In genomic region chr4:155323081-155323795, GRCm38 (mm10) we compare ENCODE assay signal across 22 mouse cellular contexts. TPM values are rescaled to one million over a fixed set of nuclear protein-coding genes. Genes with fewer than 3 reads are reported as not detected.
DNase-seq lines count a peak whose midpoint lies in the region; ATAC-seq lines count a peak whose summit lies in the region.
"Had no signal": no experiment of that assay in that cellular context is flagged by ENCODE, and none has a peak within 500 bp of the region (broad histone marks: within the 10 kb centered on the region; RNA-seq: fewer than 3 reads in every experiment).

No protein-coding gene starts in this region.

- H3K9me3 ChIP-seq in kidney, embryonic 16.5 days (ENCODE audit: low read length), result no peaks in the 10 kb centered on the region
- no peaks in the 10 kb centered on the region for H3K9me3 ChIP-seq in kidney, embryonic 14.5 days (ENCODE audit: control insufficient read depth, low read length)
- H3K9me3 ChIP-seq in liver, embryonic 13.5 days (replicated peaks), result no peaks in the 10 kb centered on the region
- H3K9me3 ChIP-seq in liver, embryonic 16.5 days (replicated peaks; ENCODE audit: control insufficient read depth, low read length), result no peaks in the 10 kb centered on the region
- H3K9me3 ChIP-seq: forebrain, embryonic 10.5 days; forebrain, embryonic 13.5 days; hindbrain, embryonic 12.5 days had no signal

- no peak for ATAC-seq in kidney, embryonic 16.5 days (ENCODE audit: low FRiP score, low TSS enrichment)
- ATAC-seq in kidney, embryonic 14.5 days (ENCODE audit: low FRiP score, low TSS enrichment), result no peak
- ATAC-seq in liver, embryonic 13.5 days (ENCODE audit: low read depth), result peak; percentile 39; the same call in 1 of the 2 replicates
- ATAC-seq in liver, embryonic 16.5 days (ENCODE audit: low read depth), result peak; percentile 67
- ATAC-seq: activated CD4-positive, CD25-positive, alpha-beta regulatory T cell, adult 4 months; forebrain, embryonic 13.5 days; forebrain, postnatal 0 days had no signal

- H3K27me3 ChIP-seq in kidney, embryonic 16.5 days (ENCODE audit: insufficient read depth, low read length), result no peaks in the 10 kb centered on the region
- H3K27me3 ChIP-seq in kidney, embryonic 14.5 days (ENCODE audit: control insufficient read depth, insufficient read depth, low read length), result no peaks in the 10 kb centered on the region
- peaks cover 7% of the 10 kb centered on the region; the same call in 1 of the 2 replicates for H3K27me3 ChIP-seq in liver, embryonic 13.5 days
- no peaks in the 10 kb centered on the region for H3K27me3 ChIP-seq in liver, embryonic 16.5 days (ENCODE audit: control insufficient read depth, insufficient read depth, low read depth, low read length)
- H3K27me3 ChIP-seq: forebrain, embryonic 13.5 days; hindbrain, embryonic 12.5 days had no signal

- H3K4me1 ChIP-seq in kidney, embryonic 16.5 days (ENCODE audit: insufficient read depth, low read length), result no peaks in the 10 kb centered on the region
- no peaks in the 10 kb centered on the region for H3K4me1 ChIP-seq in kidney, embryonic 14.5 days (ENCODE audit: control insufficient read depth, insufficient read depth, low read length)
- peaks cover 7% of the 10 kb centered on the region; the same call in 1 of the 2 replicates for H3K4me1 ChIP-seq in liver, embryonic 13.5 days (replicated peaks)
- H3K4me1 ChIP-seq in liver, embryonic 16.5 days (ENCODE audit: control insufficient read depth, low read depth, low read length), result 0 out of 2 replicates have a peak, but pooled peaks cover 2% of the 10 kb centered on the region

- WGBS in kidney, embryonic 16.5 days, result 63% methylated on average over 3 of the region's 3 CpGs
- 67% methylated on average over 3 of the region's 3 CpGs for WGBS in kidney, embryonic 14.5 days
- 42% methylated on average over 3 of the region's 3 CpGs for WGBS in liver, embryonic 13.5 days (ENCODE audit: insufficient replicate concordance)
- WGBS in liver, embryonic 16.5 days (ENCODE audit: insufficient replicate concordance), result 46% methylated on average over 3 of the region's 3 CpGs

- no peak overlapping the region for H3K4me3 ChIP-seq in kidney, embryonic 16.5 days (ENCODE audit: low read length)
- H3K4me3 ChIP-seq in kidney, embryonic 14.5 days (ENCODE audit: low read length), result no peak overlapping the region
- no peak overlapping the region for H3K4me3 ChIP-seq in liver, embryonic 13.5 days (replicated peaks)
- H3K4me3 ChIP-seq in liver, embryonic 16.5 days (ENCODE audit: low read depth, low read length), result no peak overlapping the region
- H3K4me3 ChIP-seq: forebrain, embryonic 10.5 days; forebrain, embryonic 13.5 days; gastrocnemius, adult 2 months; hindbrain, embryonic 12.5 days had no signal

- no peak overlapping the region for H3K9ac ChIP-seq in kidney, embryonic 16.5 days (replicated peaks; ENCODE audit: low read length)
- H3K9ac ChIP-seq in kidney, embryonic 14.5 days (ENCODE audit: low read depth, low read length), result no peak overlapping the region
- no peak overlapping the region for H3K9ac ChIP-seq in liver, embryonic 13.5 days
- H3K9ac ChIP-seq in liver, embryonic 16.5 days (ENCODE audit: low read depth, low read length), result no peak overlapping the region
- H3K9ac ChIP-seq: forebrain, embryonic 13.5 days; forebrain, postnatal 0 days; hindbrain, embryonic 12.5 days had no signal

- H3K4me2 ChIP-seq in kidney, embryonic 16.5 days (replicated peaks; ENCODE audit: low read depth, low read length), result no peak overlapping the region
- no peak overlapping the region for H3K4me2 ChIP-seq in kidney, embryonic 14.5 days (replicated peaks; ENCODE audit: low read depth, low read length)
- H3K4me2 ChIP-seq in liver, embryonic 13.5 days, result no peak overlapping the region
- no peak overlapping the region for H3K4me2 ChIP-seq in liver, embryonic 16.5 days (ENCODE audit: low read depth, low read length)
- H3K4me2 ChIP-seq: forebrain, embryonic 13.5 days; heart, embryonic 11.5 days; hindbrain, embryonic 12.5 days had no signal

- H3K36me3 ChIP-seq in kidney, embryonic 16.5 days (ENCODE audit: insufficient read depth, low read length), result no peaks in the 10 kb centered on the region
- H3K36me3 ChIP-seq in kidney, embryonic 14.5 days (ENCODE audit: control insufficient read depth, insufficient read depth, low read length), result no peaks in the 10 kb centered on the region
- no peaks in the 10 kb centered on the region for H3K36me3 ChIP-seq in liver, embryonic 13.5 days
- H3K36me3 ChIP-seq in liver, embryonic 16.5 days (ENCODE audit: control insufficient read depth, insufficient read depth), result no peaks in the 10 kb centered on the region
- H3K36me3 ChIP-seq: forebrain, embryonic 10.5 days; hindbrain, embryonic 12.5 days had no signal

- H3K27ac ChIP-seq in kidney, embryonic 16.5 days (ENCODE audit: low read length), result no peak overlapping the region
- H3K27ac ChIP-seq in kidney, embryonic 14.5 days (ENCODE audit: low read depth, low read length), result no peak overlapping the region
- H3K27ac ChIP-seq in liver, embryonic 13.5 days, result no peak overlapping the region
- no peak overlapping the region for H3K27ac ChIP-seq in liver, embryonic 16.5 days (ENCODE audit: low read length)
- H3K27ac ChIP-seq: forebrain, embryonic 13.5 days; gastrocnemius, adult 2 months; hindbrain, embryonic 12.5 days had no signal

- DNase-seq in kidney, adult 11 months, result peak; percentile 46
- DNase-seq in kidney, adult 9 months, result peak; percentile 65
- DNase-seq in liver, embryonic 13.5 days, result no peak
- no peak for DNase-seq in liver
- no peak for DNase-seq in spleen, postnatal 36 days (ENCODE audit: low spot score in 2 of 2)
- DNase-seq: adrenal gland, adult 8-10 months; adrenal gland, postnatal 25 days; cerebellum, adult 11-12 months; cerebellum, adult 8-10 months; cerebellum, postnatal 10 days; forebrain, postnatal 0 days; gastrocnemius, adult 2 months; gastrocnemius, postnatal 14 days; heart, adult 11 months had no signal

RNA-seq across cellular contexts. Expression of gene Prkcz, which starts 37.9 kb away (rescaled TPM):
- polyA plus RNA-seq in kidney, embryonic 16.5 days (2015; fragmentation: Nextera tagmentation; extraction: Ambion mirVana), result 17.3 and 17.9 TPM in 2 replicates
- polyA plus RNA-seq in kidney, embryonic 14.5 days (2014; fragmentation: Nextera tagmentation; extraction: Ambion mirVana), result 7.8 and 10.2 TPM in 2 replicates
- 1.9 and 2.2 TPM in 2 replicates for polyA plus RNA-seq in liver, embryonic 13.5 days (2015; fragmentation: Nextera tagmentation; extraction: Ambion mirVana)
- 2.5 and 2.7 TPM in 2 replicates for polyA plus RNA-seq in liver, embryonic 16.5 days (2015; fragmentation: Nextera tagmentation; extraction: Ambion mirVana)

Comparison
In these comparisons a context has a peak if more than half of its experiments do, and no peak if none do; other contexts are left out.
1. DNase-seq: peak in kidney, adult 11 months (single experiment) and kidney, adult 9 months (single experiment); none in liver, embryonic 13.5 days (single experiment), liver (single experiment) and spleen, postnatal 36 days (0 of 2).
2. ATAC-seq: peak in liver, embryonic 13.5 days (single experiment) and liver, embryonic 16.5 days (single experiment); none in kidney, embryonic 16.5 days (single experiment) and kidney, embryonic 14.5 days (single experiment).